Mouse (Mus musculus) G1E (cell line): Measurements from ENCODE around the gene Noxred1.

Source experiments
- CTCF ChIP-seq: IDR thresholded peaks from 2 replicates; pipeline ENCODE4 v1.5.1; 2012; ENCODE audit warnings: low read depth, low read length, inconsistent platforms, mixed read lengths
- GATA1 ChIP-seq: IDR thresholded peaks from 2 replicates; pipeline ENCODE4 v1.6.1; 2012; ENCODE audit warnings: borderline replicate concordance, low read length, inconsistent platforms, mixed read lengths
- GATA2 ChIP-seq: IDR thresholded peaks from 2 replicates; pipeline ENCODE4 v1.6.1; 2012; ENCODE audit warnings: low read depth, low read length, inconsistent platforms, borderline replicate concordance
- POLR2AphosphoS5 ChIP-seq: IDR thresholded peaks from 2 replicates; pipeline ENCODE4 v1.6.1; 2012; ENCODE audit warnings: low read depth, low read length, inconsistent platforms; ENCODE audit not compliant: insufficient replicate concordance
- TAL1 ChIP-seq: conservative IDR thresholded peaks from 2 replicates; pipeline ENCODE4 v1.6.1; 2012; ENCODE audit warnings: low read depth, low read length, inconsistent platforms, mixed read lengths

DNA sequence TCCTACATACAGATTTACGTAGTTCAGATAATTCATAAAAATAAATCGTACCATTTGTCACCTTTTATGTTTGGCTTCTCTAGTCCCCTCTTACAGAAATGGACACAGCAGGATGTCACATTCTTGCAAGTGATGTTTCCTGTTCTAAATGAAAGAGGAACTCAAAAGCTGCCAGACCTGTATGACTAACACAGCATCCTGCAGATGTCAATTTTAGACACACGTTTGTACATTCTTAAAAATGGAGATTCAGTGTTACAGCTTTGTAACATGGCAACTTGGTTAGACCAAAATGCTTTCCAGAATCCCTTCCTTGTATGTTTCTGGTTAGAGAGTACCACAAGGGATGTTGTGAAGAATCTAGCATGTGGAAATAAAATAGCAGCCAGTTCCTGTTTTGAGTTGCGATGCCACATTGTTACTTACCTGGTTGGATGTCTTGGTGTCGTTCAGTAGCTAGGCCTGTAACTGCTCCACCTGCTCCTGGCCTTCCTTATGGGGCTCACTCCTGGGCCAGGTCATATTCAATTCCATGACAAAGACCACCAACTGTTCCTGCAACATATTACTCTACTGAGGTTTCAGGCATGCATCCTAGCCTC lies 1.5 kb downstream of the Noxred1 start:
- TF ChIP-seq CTCF: no peak
- no peak for TF ChIP-seq GATA1
- no peak for TF ChIP-seq TAL1
- TF ChIP-seq POLR2AphosphoS5: no peak
- TF ChIP-seq GATA2: no peak
